Mouse (Mus musculus) gonadal fat pad, adult 2 months (tissue): Measurements from ENCODE around the gene H2-Eb1. TPM values are rescaled to one million over a fixed set of nuclear protein-coding genes. Genes with fewer than 3 reads are reported as not detected.
"Not testable (repeated sequence)": the region's sequence is repeated elsewhere in the genome, so short reads cannot be mapped to it uniquely, and the experiment has no call there.

Experiments used
- DNase-seq: peaks from one replicate; pipeline ENCODE4 v3.0.0-alpha.2; 2012; ENCODE audit warnings: low read depth
- polyA plus RNA-seq: library from polyadenylated mRNA; depleted of rRNA; stranded (reverse); fragments of >200 nt; gene quantifications from 2 replicates; pipeline ENCODE4 v1.2.3, GENCODE M21; 2012

H2-Eb1 gene
- polyA plus RNA-seq, 1 experiment = 168 TPM

GRCm38 (mm10) chr17:34291609-34292008, 14.1 kb upstream of the H2-Eb1 start:
- no peak for DNase-seq

- no peak for DNase-seq
Observed at GRCm38 (mm10) chr17:34292570-34292969, 13.1 kb upstream of the H2-Eb1 start.

GRCm38 (mm10) chr17:34293533-34293932, 12.1 kb upstream of the H2-Eb1 start:
- no peak for DNase-seq

GRCm38 (mm10) chr17:34294249-34294648, 11.4 kb upstream of the H2-Eb1 start:
- no peak for DNase-seq

- DNase-seq = no peak
Observed at GRCm38 (mm10) chr17:34295307-34295706, 10.4 kb upstream of the H2-Eb1 start.

GRCm38 (mm10) chr17:34295891-34296794, 9.5 kb upstream of the H2-Eb1 start:
- DNase-seq = no peak

- DNase-seq = no peak
Observed at GRCm38 (mm10) chr17:34299356-34299755, 6.3 kb upstream of the H2-Eb1 start.

- DNase-seq = no peak
Observed at GRCm38 (mm10) chr17:34300071-34300470, 5.6 kb upstream of the H2-Eb1 start.

GRCm38 (mm10) chr17:34300691-34301566, 4.7 kb upstream of the H2-Eb1 start:
- no peak for DNase-seq

GRCm38 (mm10) chr17:34301670-34302190, 3.9 kb upstream of the H2-Eb1 start:
- DNase-seq = no peak

GRCm38 (mm10) chr17:34303789-34304188, 1.9 kb upstream of the H2-Eb1 start:
- DNase-seq = no peak

- no peak for DNase-seq
Observed at GRCm38 (mm10) chr17:34304751-34305150, 916 bp upstream of the H2-Eb1 start.

GRCm38 (mm10) chr17:34306407-34306806, 740 bp downstream of the H2-Eb1 start:
- DNase-seq = no peak

- no peak for DNase-seq
Observed at GRCm38 (mm10) chr17:34307216-34307615, 1.5 kb downstream of the H2-Eb1 start.

GRCm38 (mm10) chr17:34308161-34308560, 2.5 kb downstream of the H2-Eb1 start:
- no peak for DNase-seq

GRCm38 (mm10) chr17:34309225-34309624, 3.6 kb downstream of the H2-Eb1 start:
- no peak for DNase-seq

- no peak for DNase-seq
Observed at GRCm38 (mm10) chr17:34309683-34310385, 4.2 kb downstream of the H2-Eb1 start.

GRCm38 (mm10) chr17:34310526-34310925, 4.9 kb downstream of the H2-Eb1 start:
- not testable (repeated sequence) for DNase-seq

- DNase-seq = no peak
Observed at GRCm38 (mm10) chr17:34312185-34312584, 6.5 kb downstream of the H2-Eb1 start.

- no peak for DNase-seq
Observed at GRCm38 (mm10) chr17:34313393-34313792, 7.7 kb downstream of the H2-Eb1 start.

GRCm38 (mm10) chr17:34314286-34314685, 8.6 kb downstream of the H2-Eb1 start:
- no peak for DNase-seq

GRCm38 (mm10) chr17:34315512-34315911, 9.8 kb downstream of the H2-Eb1 start:
- DNase-seq = no peak
